Mouse (Mus musculus): ENCODE measurements around the gene Ramp2. TPM values are rescaled to one million over a fixed set of nuclear protein-coding genes. Genes with fewer than 3 reads are reported as not detected.

Ramp2 gene
- total RNA-seq, 2 experiments from 2014 or later: 34.8 to 37.0 TPM

DNA sequence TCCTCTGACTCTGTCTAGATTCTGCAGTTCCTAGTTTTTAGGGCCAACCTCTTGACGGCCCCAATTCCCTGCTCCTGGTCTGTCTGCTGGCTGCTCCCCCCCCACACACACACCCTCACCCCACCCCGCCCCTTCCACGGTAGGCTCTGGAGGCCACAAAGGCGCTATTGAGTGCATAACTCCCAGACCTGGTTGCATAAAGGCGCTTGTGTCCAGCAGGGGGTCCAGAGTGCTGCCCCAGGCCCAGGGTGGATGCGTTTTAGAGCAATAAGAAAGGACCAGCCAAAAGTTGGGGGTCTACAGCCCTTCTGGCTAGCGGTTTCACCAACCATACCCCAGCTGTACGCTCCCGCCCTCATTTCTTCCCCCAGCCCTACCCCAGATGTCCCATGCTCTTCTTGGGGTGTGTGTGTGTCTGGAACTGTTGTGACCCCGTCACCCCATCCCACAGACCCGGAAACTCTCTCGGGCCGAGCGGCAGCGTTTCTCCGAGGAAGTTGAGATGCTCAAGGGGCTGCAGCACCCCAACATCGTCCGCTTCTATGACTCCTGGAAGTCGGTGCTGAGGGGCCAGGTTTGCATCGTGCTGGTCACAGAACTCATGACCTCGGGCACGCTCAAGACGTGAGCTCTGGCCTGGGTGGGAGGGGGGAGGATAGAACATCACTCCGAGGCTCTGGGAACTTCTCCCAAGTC is 16.6 kb downstream of the Ramp2 start:
- no peak for TF ChIP-seq CTCF (IDR thresholded peaks at IDR 0.05)
- intact Hi-C loops (cut with DNase I): no loop called here
- H3K4me3 ChIP-seq: no peak overlapping the region

DNA sequence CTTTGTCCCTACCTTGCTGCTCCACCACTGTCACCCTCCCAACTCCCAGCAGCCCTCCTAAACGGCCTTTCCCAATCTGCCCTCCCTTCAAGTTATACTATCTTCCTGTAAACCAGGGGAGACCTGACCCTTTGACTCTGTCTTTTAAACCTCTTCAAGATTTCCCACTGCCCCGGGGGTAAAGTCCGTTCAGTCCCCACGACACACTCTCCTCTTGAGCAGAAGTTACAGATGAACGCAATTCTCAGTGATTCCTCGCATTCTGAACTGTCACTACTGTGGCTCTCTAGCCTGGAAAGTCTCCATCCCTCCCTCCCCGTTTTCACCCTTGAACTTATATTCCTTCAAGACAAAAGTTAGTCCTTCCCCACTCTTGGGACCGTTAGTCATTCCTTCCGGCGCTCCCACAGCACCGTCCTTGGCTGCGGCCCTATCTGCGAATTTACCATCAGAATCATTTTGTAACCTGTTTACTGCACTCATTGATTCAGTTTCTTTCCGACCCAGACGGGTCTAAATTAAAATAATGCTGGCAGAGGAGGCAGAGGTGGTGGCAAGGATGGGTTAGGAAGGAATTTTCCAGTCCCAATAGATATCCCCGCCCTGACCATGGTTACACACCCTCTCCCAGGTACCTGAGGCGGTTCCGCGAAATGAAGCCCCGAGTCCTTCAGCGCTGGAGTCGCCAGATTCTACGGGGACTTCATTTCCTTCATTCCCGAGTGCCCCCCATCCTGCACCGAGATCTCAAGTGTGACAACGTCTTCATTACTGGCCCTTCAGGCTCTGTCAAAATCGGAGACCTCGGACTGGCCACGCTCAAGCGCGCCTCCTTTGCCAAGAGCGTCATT is 17.5 kb downstream of the Ramp2 start:
- intact Hi-C loops (cut with DNase I): no loop called here
- H3K27ac ChIP-seq: no peak overlapping the region
- no peak for TF ChIP-seq CTCF (IDR thresholded peaks at IDR 0.05)
- no peak for DNase-seq
- no peak overlapping the region for H3K4me3 ChIP-seq

More for the DNA sequence above, 16.6 kb downstream of the Ramp2 start:
- H3K27ac ChIP-seq: no peak overlapping the region
- no peak for DNase-seq

DNA sequence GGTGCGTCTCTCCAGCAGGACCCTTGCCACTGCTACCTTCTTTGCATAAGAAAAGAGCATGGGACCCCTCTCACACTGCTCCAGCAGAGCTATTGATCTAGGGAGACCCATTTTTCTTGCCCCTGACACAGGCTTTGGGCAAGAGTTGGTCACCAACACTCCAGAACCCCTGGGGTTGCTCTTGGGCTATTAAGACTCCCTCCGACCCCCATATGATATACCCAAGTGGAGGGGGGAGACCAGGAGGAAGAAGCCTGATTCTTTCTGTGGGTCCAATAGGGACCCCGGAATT is 18.1 kb downstream of the Ramp2 start:
- intact Hi-C loops (cut with DNase I): no loop called here
- Histone ChIP-seq H3K27ac (no peak overlapping the region), H3K4me3 (no peak overlapping the region)
- no peak for TF ChIP-seq CTCF (IDR thresholded peaks at IDR 0.05)
- no peak for DNase-seq

DNA sequence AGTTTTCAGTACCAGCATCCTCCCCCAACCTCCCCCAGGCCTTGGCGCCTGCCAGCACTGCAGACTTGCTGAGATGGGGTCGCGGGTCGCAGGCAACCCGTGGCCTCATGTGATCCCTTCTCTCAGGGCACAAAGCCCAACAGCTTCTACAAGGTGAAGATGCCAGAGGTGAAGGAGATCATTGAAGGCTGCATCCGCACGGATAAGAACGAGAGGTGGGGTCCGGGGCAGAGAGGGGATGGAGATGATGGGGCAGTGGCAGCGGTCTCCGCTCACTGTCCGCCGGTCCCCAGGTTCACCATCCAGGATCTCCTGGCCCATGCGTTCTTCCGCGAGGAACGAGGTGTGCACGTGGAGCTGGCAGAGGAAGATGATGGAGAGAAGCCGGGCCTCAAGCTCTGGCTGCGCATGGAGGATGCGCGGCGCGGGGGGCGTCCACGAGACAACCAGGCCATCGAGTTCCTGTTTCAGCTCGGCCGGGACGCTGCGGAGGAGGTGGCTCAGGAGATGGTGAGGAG is 19.2 kb downstream of the Ramp2 start:
- DNase-seq: no peak
- TF ChIP-seq CTCF (IDR thresholded peaks at IDR 0.05): no peak
- intact Hi-C loops (cut with DNase I): no loop called here
- H3K4me3 ChIP-seq: no peak overlapping the region
- H3K27ac ChIP-seq: no peak overlapping the region

DNA sequence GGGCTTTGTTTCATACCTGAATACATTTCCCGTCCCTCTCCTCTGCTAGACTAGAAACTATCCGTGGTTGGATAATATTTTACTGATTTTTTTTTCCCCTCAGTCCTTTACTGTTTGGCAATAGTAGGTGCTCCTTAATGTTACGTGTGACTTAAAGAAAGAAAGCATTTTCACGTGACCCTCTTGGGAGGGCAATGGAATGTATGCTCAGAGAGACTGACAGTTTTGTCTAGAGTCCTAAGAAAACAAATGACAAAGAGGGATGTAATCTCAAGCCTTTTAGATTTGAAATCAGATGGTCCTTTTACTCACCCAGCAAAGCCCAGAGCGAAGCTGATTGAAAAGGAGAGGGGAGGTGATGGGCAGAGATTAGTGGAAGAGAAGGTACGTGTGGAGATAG is 20.1 kb downstream of the Ramp2 start:
- intact Hi-C loops (cut with DNase I): no loop called here
- Histone ChIP-seq H3K4me3 (no peak overlapping the region), H3K27ac (no peak overlapping the region)
- DNase-seq: no peak
- TF ChIP-seq CTCF (IDR thresholded peaks at IDR 0.05): no peak

DNA sequence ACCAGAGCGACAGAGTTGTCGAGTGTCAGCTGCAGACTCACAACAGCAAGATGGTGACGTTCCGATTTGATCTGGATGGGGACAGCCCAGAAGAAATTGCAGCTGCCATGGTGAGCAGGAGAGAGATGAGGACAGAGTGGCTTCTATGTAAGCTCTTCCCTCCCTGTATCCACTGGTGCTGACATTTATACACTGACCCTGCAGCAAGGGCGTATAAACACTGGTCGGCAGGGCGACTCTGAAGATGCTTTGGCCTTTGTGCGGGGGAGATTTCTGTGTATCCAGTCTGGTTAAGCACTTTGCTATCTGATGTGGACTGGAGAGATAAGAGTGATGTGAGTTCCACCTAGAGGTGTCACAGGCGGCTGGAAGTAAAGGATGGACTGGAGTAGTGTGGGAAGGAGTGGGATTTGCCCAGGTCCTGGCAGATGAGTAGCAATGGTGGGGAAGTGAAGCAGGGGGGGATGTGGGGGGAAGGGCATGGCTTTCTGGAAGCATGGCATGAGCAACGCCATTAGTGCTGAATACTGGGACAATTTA is 23.8 kb downstream of the Ramp2 start:
- DNase-seq: no peak
- Histone ChIP-seq H3K27ac (no peak overlapping the region), H3K4me3 (no peak overlapping the region)
- no peak for TF ChIP-seq CTCF (IDR thresholded peaks at IDR 0.05)
- intact Hi-C loops (cut with DNase I): no loop called here

DNA sequence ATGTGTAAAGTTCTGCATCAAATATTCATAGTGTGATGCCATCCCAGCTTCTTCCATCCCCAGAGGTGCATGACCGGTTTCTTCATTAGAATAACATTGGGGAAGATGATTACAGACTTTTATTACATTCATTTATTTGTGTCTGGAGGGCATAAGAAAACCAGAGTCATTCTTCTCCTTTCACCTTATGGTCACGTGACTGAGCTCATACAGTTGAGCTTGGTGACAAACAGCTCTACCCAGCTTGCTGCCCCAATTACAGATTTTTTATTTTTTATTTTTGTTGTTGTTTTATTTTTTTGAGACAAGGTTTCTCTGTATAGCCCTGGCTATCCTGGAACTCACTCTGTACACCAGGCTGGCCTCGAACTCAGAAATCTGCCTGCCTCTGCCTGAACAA is 26.6 kb downstream of the Ramp2 start:
- no peak for TF ChIP-seq CTCF (IDR thresholded peaks at IDR 0.05)
- intact Hi-C loops (cut with DNase I): no loop called here
- no peak overlapping the region for H3K27ac ChIP-seq
- H3K4me3 ChIP-seq: no peak overlapping the region
- DNase-seq: no peak

DNA sequence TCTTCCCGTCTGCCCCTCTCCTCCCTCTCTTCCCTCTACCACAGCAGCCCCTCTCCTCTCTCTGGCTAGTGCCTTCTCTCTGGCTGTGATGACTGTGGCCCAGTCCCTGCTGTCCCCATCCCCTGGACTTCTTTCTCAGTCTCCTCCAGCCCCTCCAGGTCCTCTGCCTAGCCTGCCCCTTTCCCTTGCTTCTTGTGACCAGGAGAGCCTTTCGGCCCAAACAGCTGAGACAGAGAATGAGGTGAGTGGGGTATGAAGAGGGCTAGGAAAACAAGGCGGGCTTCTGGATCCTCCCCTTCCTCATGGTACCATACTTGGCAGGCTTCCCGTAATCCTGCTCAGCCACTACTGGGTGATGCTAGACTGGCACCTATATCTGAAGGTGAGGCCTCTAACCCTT is 29.5 kb downstream of the Ramp2 start:
- intact Hi-C loops (cut with DNase I): no loop called here
- no peak overlapping the region for H3K27ac ChIP-seq
- no peak for DNase-seq
- no peak for TF ChIP-seq CTCF (IDR thresholded peaks at IDR 0.05)
- H3K4me3 ChIP-seq: no peak overlapping the region

DNA sequence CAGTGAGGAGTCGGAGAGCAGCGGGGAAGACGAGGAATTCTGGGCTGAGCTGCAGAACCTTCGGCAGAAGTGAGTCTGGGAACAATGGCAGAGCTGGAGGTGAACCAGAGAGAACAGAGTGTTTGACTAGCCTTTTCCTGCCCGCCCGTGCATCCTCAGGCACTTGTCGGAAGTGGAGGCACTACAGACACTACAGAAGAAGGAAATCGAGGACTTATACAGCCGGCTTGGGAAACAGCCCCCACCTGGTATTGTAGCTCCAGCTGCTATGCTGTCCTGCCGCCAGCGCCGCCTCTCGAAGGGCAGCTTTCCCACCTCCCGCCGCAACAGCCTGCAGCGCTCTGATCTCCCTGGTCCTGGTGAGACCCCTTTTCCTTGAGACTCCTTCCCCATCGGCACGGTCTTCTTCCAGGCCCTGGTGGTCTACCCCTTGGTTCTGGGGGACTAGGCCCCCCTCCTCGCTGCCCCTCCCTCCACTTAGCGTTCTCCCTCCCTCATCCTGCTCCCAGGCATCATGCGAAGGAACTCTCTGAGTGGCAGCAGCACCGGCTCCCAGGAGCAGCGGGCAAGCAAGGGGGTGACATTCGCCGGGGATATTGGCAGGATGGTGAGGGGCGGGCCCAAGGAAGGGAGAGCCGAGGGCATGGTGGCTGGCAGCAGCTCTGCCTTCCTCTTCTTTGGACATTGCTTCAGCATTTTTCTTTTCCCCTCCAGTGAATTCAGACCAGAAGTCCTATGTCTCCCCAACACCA is 30.7 kb downstream of the Ramp2 start:
- H3K4me3 ChIP-seq: no peak overlapping the region
- TF ChIP-seq CTCF (IDR thresholded peaks at IDR 0.05): no peak
- intact Hi-C loops (cut with DNase I): no loop called here
- DNase-seq: no peak
- no peak overlapping the region for H3K27ac ChIP-seq

DNA sequence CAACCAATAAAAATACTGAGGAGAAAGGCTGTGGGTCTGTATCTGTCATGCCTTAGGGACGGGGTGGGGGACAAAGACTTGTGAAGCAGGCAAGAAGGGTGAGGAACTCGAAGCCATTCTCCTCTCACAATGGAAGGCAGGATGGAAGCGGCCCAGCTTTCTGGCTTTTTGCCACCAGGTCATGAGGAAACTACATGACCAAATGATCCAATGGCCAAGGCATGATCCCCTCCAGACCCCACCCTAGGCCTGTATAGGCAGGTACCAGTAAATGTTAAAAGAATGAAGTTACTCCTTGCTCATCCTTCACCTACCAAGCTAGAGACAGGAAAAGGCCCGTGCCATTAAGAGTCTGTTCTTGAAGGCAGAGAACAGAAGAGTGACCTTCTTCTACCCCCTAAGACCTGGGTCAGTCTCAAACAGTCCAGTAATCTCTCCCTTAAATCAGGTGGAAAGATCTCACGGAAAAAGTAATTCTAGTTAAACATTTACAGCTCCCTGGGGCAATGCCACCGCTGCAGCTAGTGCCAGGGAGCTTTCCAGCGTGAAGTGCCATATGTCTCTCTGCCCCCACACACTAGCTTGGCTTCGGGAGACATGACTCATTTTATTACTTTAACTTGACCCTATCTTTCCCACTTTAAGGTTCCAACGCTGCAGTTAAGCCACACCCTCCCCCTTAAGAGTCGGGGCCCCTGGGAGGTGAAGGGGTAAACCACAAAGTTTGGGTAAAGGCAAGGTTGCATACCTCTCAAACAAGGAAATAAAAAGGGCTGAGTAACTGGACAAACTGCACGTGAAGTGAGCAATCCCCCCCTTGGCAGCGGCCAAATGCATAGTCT is 31.8 kb downstream of the Ramp2 start:
- Histone ChIP-seq H3K4me3 (peak overlapping the region; percentile 84), H3K27ac (no peak overlapping the region)
- intact Hi-C loops (cut with DNase I): no loop called here
- DNase-seq: no peak
- TF ChIP-seq CTCF (IDR thresholded peaks at IDR 0.05): no peak

DNA sequence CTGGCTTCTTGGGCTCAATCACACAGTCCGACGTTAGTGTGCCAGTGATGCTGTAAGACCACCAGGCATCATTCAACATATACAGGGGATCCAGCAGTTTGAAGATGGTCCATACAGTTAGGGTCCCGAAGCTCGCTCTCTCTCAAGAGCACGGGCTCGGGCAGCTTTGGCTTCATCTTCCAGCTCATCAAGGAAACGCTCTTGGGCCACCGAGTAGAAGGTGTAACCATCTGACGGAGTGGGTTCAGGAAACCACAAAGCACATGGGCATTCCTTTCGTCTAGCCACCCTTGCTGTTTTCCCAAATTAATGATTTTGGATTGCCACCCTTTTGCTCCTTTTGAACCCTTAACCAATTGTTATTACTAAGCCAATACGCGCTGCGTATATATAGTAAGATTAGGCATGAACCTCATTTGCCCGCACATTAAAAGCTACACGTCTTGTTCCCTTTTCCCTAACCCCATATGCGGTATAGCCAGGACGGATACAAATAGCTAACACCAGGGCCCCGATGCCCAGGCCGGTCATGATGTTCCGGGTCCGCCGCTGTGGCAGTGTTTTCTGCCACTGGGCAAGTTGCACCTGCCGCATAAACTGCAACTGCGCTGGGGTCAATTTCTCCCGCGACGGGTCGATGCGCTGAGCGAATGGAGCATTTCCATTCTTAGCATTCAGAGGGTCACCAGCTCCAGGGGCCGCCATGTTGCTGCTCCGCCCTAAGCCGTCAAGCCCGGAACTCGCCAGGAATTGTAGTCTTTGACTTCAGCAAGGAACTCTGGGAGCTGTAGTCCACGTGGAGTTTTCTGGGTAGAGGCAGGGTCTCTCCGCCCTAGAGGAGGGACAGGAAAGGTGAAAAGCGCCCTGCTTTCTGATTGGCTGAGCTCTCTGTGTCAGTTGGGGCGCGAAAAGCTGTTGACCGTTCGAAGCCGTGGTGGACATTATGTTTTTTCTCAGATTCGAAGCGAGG is 32.7 kb downstream of the Ramp2 start, which contains the start of the genes Cntd1 and Coa3:
Gene Cntd1, plus strand, starts transcription at position 790 of the 970 bp plus-strand sequence.
Gene Coa3, minus strand, starts transcription at position 892 of the 970 bp plus-strand sequence.
- peak; percentile 88 for DNase-seq
- H3K4me3 ChIP-seq: peak within 1 kb of the TSS; percentile 84
- H3K27ac ChIP-seq: peak within 1 kb of the TSS; percentile 92
- TF ChIP-seq CTCF (IDR thresholded peaks at IDR 0.05): no peak; the same call in 1 of the 2 replicates
- intact Hi-C loops (cut with DNase I): no loop called here

Data from gastrocnemius, adult 2 months (tissue).